Mouse (Mus musculus) thymus, postnatal 14 days (tissue): Measurements from ENCODE around the gene Enoph1.

ENCODE experiments used
- DNase-seq: peaks from one replicate; pipeline ENCODE4 v3.0.0; 2021

Enoph1 gene

DNA sequence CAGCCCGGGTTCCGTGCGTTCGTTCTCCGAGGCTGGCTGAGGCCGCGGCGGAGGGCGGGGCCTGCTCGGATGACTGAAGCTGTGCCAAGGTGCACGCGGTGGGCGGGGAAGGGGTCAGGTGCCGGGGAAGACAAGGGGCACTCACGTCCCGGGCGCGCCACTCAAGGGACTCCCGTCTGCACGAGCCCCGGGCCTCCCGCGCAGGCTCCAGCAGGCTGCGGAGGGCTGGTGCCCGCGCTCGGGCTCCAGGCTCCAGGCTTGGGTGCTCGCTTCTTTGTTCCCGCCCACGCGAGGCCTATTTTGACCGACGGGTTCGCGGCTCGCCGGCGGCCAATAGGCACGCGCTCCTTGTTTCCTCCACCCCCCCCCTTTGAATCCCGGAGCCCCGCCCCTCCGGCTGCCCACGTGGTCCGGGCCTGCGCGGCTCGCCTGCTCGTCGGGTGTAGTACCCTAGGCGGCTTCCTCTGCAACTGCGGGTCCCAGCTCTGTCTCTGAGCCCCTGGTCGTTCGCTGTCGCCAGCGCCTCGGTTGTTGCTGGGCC is at the start of gene Enoph1, which contains the start of gene Hnrnpdl:
Enoph1 (plus strand) TSS at position 384 of the 541 bp plus-strand sequence.
Hnrnpdl (minus strand) TSS at position 63 of the 541 bp plus-strand sequence.
- peak; percentile 94 for DNase-seq

- no peak for DNase-seq
Measured at GRCm38 (mm10) chr5:99994166-99994565, 45.6 kb upstream of the Enoph1 start.

GRCm38 (mm10) chr5:99994680-99995079 is 45.1 kb upstream of the Enoph1 start:
- no peak for DNase-seq

DNA sequence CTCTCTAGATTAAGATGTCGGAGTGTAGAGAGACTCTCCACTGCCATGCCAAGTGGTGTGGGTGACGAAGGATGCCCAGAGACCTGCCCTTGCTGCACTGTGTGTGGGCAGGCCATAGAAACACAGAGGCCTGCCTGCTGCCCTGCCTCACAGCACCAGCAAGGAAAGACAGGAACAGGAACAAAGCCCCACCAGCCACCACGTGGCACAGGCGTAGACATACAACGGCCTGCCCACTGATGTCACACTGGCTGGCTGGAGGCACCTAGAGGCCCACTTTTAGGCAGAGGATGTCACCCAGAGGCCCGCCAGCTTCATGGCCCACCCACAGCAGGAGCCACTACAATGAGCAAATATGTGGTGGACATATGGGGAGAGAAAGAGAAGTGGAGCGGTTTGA is 39.7 kb upstream of the Enoph1 start:
- no peak for DNase-seq

- DNase-seq, result no peak
Measured at GRCm38 (mm10) chr5:100000500-100000899, 39.3 kb upstream of the Enoph1 start.

DNA sequence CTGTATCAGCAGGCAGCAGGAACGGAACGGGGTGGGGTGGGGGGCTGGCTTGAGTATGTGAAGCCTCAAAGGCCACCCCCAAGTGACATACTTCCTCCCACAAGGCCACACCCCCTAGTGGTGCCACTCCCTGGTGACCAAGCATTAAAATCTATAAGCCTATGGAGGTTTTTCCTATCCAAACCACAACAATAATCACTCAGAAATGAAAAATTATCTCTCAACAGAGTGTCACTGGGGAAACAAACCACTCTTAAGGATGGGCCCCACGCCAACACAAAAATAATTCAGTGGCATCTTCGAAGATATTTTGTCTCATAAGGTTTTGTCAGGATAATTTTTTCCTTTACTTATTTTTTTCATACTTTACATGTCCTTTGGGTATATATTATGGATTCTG is 35.9 kb upstream of the Enoph1 start:
- no peak for DNase-seq

GRCm38 (mm10) chr5:100005431-100005830 is 34.4 kb upstream of the Enoph1 start:
- DNase-seq, result no peak

GRCm38 (mm10) chr5:100005896-100006295 is 33.9 kb upstream of the Enoph1 start:
- DNase-seq, result no peak

- DNase-seq, result no peak
Measured at GRCm38 (mm10) chr5:100006324-100007039, 33.3 kb upstream of the Enoph1 start.

DNA sequence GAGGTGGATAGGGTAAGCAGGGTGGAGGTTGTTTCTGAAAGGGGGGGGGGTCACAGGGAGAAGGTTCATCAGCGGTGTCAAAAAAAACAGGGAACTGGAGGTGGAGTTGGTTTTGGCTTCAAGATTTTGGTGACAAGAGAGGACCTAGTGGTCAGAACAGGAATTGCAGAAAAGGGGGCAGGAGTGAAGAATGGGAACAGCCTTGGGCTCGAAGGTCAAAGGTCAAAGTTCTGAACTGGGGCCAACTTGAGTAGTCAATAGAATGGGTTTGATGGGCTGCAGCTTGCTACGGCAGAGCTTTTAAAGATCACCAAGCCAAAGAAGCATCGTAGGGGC is 32.8 kb upstream of the Enoph1 start:
- DNase-seq, result peak; percentile 15

DNA sequence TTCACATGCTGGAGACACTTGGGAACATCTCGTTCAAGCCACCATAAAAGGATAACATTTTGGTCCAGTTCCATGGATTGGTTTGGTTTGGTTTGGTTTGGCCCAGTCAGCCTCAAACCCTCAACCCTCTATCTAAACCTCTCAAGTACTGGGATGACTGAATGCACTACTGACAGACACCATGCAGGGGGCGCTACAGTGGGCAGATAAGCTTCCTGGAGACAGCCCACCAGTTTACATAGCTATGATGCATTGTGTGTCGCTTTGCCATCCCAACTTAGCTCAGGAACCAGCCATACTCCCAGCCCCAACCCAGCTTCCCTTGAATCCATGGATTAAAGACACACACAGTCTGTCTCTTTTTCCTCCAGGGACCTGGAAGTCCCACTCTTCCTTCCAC is 31.3 kb upstream of the Enoph1 start:
- peak; percentile 18 for DNase-seq

DNA sequence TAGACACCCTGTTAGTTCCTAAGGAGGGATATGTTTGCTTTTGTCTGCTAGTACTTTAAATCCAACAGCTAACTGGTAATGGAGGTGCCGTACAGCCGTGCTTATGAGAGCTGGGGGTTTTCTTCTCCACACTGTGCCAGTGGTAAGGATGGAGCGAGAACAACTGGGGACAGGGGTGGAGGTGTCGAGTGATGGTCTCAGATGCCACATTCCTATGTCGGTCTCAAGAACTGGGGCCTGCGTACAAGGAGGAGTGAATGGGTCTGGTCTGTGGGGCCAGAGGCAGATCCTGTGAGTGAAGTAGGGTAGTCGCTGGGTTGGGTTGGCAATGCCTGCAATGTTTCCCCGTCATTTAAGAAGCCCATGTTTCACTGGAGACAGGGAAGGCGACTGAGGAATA is 27.2 kb upstream of the Enoph1 start:
- DNase-seq, result no peak

DNA sequence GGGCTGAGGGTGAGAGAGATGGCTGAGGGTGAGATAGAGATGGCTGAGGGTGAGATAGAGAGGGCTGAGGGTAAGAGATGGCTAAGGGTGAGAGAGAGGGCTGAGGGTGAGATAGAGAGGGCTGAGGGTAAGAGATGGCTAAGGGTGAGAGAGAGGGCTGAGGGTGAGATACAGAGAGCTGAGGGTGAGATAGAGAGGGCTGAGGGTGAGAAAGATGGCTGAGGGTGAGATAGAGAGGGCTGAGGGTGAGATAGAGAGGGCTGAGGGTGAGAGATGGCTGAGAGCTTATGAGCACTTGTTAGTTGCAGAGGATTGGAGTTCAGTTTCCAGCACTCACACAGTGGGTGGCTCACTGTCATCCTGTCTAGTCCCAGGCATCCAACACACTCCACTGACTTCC is 19.7 kb upstream of the Enoph1 start:
- DNase-seq, result no peak

- DNase-seq, result no peak
Measured at GRCm38 (mm10) chr5:100024403-100024802, 15.4 kb upstream of the Enoph1 start.

GRCm38 (mm10) chr5:100024868-100025267 is 14.9 kb upstream of the Enoph1 start:
- DNase-seq, result no peak

DNA sequence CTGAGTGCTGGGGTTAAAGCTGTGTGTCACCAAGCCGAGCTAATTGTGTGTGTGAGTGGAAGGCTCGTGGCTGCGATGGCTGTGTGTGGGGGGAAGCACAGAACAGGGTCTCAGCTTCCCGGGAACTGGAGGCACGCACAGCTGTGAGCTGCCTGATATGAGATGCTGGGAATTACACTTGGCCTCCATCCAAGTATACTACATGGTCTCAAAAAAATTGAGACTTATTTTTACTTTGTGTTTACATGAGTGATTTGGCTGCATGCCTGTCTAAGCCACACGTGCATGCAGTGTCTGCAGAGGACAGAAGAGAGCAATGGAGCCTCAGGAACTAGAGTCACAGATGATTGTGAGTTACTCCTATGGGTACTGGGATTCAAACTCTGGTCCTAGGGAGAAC is 9.7 kb upstream of the Enoph1 start:
- DNase-seq, result no peak

DNA sequence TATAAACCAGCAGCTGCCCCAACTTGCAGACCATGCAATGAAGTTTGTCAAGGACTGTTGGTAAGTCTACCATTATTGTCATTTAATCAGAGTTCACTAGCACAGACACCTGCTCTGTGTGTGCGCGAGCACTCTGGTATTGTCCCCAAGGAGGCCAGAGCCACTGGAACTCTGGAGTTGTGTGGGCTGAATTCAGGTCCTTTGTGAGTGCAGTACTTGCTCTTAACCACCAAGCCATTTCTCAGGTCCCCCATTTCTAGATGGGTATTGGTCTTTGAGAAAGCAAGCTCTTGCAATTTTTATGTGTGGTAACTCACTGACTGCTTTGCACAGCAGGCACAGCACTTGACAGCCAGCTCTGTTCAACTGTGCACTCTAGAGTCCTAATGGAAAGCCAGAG is 7.7 kb upstream of the Enoph1 start:
- no peak for DNase-seq

- DNase-seq, result no peak
Measured at GRCm38 (mm10) chr5:100032646-100033045, 7.1 kb upstream of the Enoph1 start.

DNA sequence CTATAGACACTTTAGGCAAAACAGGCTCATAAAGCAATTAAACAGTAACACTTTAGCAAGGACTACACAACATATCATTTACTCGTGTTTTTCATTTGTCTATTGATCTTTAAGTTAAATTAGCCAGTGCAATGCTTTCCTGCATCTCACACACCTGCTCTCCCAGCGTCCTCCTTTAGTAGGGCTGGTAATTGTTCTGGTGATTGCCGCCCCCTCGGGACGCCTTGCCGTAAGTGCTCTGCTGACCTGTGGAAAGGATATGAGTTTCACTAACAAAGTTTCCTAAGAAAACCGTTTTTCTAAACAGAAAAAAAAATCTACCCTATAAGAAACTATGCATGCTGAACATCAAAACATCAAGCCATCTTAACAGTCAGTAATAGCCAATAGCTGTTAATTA is 3.8 kb upstream of the Enoph1 start:
- no peak for DNase-seq

GRCm38 (mm10) chr5:100036681-100037080 is 3.1 kb upstream of the Enoph1 start:
- DNase-seq, result peak; percentile 55

- DNase-seq, result peak; percentile 96
Measured at GRCm38 (mm10) chr5:100037965-100038713, 1.6 kb upstream of the Enoph1 start.

DNA sequence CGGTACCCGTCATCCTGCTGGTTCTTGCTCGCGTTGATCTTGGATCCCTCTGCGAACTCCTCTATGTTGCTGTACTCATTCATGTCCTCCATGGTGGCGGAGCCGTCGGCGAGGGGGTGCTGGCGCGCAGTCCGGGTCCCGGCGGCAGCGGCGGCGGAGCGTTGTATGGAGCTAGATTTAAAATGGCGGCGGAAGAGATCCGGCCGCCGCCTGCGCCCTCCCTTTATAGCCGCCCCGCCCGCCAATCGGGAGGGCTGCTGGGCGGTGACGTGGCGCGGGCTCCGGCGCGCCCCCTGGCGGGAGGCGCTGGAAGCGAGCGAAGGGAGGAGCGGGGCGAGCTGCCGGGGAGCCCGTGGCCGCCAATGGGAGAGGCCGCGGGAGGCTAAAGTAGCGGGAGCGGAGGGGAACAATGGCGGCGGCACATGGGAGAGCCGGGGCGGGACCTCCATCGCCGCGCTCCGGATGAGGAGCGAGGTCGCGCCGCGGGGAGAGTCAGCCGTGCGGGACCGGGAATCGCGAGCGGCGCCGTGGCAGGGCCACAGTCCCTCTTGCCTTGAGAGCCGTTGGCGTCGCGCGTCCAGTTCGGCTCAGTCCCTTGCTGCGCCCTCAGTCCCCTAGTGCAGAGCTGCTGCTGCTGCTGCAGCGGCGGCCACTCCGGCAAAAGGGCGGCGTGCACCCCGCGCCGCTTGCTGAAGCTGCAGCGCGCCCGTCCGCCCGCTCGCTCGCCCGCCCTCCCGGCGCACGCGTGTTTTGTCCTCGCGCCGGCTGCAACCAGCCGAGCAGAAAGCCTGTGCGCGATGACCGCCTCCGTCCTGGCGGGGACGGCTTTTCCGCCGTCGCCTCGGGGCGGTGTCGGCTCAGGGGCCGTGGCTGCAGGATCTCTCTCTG is 827 bp upstream of the Enoph1 start:
- DNase-seq, result peak; percentile 99

- DNase-seq, result peak; percentile 50
Measured at GRCm38 (mm10) chr5:100040281-100040784, 548 bp downstream of the Enoph1 start.
